Mouse (Mus musculus): ENCODE measurements at regions not wholly inside any gene's neighbourhood (a gene's known extent, or its start where the extent isn't known, plus 50 kb on each side); places are given as distances from the start of the nearest gene placed in this dataset. TPM values are rescaled to one million over a fixed set of nuclear protein-coding genes. Genes with fewer than 3 reads are reported as not detected.

Small RNA genes in the stretch of these regions (microRNA-seq; reads per million reads assigned to microRNA genes)
- not detected for gene Gm24462 (ENCODE audit: borderline number of aligned reads)
